Mouse (Mus musculus): ENCODE measurements around the gene Prmt2.

Prmt2 gene

DNA sequence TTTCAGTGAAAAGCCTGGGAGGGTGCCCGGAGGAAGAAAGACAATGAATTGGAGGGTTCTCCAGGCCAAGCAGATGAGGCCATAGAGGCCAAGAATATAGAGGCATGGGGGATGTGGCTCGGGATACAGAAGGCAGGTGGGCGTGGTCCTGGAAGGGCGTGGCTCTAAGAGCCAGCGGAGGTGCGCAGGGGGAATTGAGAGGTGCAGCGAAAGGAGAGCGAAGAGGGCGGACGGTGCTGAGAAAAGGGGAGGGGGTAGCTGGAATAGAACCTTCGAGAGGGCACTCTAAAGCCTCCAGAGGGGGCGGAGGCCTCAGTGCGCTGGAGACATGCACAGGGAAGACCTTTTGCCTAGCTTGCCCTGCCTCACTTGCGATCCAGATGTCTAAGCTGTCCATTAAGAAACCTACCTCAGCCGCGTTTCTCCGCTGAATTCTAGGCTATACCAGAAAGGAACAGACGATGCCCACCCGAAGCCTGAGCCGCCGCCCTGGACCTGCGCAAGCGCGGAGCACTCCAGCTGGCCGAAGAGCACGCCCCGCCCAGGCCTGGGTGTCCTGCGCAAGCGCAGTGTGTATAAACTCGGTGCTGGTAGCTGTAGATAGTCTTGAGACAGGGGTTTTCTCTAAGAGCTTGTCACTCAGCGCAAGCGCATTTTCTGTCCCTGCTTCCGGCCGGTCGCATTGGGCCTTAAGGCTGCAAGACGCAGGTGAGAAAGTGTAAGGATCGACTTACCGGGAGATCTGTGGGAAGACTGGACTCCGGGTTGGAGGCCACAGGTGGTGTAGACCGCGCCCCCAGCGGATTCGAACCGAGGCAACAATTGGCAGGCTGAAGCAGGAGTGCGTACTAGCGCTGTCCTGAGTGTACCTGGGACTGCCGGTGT lies at the start of gene Prmt2:
Gene Prmt2, minus strand, starts transcription at position 525 of the 885 bp plus-strand sequence.
- peak; percentile 88 to 94 for DNase-seq

DNA sequence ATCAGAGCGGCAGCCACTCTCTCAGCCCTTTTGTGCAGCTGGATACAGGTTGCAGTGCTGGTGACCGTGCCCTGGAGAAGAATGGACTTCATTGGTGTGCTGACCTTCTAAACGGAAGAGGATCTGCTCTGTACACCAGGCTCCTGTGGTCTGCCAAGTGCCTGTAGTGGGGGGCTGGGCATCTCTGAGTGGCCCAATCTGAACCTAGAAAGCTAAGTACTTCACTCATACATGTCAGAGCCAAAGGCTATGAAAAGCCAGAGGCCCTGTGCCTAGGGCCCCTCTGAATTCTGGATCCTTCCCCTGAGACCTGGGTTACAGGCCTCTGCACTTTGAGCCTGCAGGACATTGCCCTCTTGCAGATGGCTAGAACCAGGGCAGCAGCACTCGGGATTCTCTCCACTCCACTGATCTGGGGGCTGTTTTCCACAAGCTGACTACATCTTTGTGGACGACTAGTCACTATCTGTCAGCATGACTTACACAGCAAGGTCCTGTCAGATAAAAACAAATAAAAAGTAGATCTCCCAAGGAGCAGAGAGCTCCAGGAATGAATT lies 41.0 kb upstream of the Prmt2 start:
- DNase-seq: peak; percentile 60 to 75

DNA sequence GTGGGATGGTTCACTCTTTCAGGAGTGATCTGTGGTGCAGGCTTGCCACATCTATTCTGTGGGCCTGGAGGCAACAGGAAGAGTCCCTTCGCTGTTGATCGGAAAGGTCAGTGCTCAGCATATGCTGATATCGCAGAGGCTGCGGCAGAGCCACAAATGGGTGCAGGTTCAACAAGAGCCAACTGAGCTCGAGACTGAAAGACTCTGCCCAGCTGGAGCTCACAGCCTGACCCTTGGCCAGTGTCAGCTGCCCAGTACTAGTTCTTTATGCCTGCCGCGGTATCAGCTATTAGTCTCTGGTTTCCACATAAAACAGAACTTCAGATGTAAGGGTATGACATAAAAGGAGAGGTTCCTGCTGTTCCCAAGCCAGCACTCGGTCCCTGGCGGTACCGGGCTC lies 37.6 kb upstream of the Prmt2 start:
- peak; percentile 57 to 63 for DNase-seq

DNA sequence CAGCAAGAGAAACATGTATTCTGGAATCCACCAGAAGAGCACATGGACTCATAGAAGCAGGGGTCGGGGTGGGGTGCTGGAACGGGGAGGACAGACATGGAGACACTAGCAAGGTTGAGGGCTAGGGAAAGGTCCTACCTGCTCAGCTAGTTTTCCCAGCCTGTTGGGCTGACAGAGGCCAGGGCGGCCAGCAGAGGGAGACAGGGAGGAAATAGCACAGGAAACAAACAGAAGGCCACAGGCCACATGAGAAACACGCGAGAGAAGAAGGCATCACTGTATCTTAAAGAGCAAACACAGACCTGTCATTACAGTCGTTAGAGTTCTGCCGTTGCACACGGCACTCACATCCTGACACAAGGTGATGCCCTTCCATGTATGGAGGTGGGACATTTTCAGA lies 33.6 kb upstream of the Prmt2 start:
- peak; percentile 41 to 78 for DNase-seq

DNA sequence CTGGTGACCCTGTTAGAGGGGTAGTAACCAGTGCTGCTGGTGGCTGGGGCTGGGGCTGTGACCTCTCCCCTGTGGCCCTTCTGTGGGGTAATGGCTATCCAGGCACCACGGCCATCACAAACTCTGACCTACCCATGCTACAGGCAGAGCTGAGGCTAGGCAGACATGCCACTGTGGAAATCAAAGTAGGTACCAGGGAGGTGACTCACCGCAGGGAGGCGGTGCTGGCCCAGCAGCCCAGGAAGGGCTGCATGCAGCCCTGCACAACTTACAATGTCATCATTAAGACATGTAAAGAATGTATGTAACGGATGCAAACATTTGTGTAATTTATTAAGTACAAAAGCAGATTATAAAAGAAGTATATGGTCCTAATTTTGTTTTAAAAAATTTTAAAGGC lies 24.8 kb upstream of the Prmt2 start:
- no peak for DNase-seq

DNA sequence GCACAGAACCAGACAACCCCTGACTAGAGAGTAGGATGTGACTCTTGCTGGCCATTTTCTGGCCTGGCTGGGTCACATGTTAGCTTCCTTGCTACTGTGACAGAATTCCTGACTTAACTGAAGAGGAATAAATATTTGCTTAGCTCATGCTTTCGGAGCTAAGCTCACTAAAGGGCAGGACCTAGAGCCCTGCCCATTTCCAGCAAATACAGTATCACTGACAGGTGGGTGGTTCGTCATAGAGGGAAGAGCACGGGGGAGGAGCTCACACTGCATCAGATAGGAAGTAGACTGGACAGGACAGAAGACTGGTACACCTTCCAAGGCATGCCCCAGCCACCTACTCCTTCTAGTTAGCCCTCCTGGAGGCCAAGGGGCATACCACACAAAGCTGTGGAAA lies 23.8 kb upstream of the Prmt2 start:
- no peak for DNase-seq

DNA sequence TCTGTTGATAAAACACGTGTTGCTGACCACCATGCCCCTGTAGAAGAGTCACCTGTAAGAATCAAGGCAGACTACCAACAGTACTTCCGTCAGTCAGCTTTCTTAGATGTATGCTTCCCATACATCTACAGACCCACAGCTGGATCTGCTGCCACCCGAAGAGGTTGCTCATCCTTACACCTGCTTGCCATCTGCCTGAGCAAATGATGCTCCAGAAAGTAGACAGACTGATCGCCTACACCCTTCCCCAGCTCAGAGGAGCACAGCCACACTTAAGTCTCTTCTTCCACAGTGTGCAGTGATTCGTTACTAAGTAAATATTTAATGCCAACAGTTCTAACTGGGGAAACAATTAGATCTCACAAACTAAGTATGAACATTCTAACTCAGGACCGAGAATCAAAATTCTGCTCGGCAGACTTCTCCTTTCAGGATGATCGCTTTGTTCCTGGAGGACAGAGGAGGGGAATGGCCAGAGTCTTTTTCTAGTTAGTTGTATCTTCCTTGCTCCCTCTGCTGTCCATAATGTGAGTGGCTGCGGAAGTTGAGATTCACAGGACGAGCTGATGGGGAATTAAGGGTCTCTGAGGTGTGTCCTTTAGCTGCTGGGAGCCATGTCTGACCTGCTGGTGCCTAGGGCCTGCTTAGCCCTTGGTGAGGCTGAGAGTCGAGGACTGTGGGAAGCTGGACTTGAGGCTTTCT lies 22.8 kb upstream of the Prmt2 start:
- DNase-seq: peak in 1 of 2 experiments; percentile 30

DNA sequence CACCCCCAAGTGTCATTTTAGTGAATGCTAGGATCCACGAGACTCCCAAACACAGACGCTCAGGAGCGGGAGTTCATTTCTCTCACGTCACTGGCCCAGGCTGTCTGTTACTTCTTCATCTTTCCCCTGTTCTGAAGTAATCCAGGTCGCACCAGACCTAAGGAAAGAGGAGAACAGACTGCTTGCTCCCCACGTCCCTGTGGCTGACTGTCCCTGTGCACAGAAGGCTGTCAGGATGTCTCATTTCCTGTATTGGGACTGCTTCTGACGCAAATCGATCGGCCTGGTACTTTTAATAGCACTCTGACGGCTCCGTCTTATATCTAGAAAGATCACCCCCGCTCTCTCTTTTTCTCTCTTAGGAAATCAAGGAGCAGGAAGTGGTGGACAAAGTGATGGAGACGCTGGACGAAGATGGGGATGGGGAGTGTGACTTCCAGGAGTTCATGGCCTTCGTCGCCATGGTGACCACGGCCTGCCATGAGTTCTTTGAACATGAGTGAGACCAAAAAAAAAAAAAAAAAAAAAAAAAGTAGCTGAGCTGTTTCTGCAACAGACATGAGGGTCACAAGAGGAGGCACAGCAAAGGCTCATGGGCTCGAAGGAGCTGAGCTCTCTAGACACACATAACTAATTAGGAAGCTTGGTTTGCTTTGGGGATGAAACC lies 22.0 kb upstream of the Prmt2 start:
- DNase-seq: no peak

DNA sequence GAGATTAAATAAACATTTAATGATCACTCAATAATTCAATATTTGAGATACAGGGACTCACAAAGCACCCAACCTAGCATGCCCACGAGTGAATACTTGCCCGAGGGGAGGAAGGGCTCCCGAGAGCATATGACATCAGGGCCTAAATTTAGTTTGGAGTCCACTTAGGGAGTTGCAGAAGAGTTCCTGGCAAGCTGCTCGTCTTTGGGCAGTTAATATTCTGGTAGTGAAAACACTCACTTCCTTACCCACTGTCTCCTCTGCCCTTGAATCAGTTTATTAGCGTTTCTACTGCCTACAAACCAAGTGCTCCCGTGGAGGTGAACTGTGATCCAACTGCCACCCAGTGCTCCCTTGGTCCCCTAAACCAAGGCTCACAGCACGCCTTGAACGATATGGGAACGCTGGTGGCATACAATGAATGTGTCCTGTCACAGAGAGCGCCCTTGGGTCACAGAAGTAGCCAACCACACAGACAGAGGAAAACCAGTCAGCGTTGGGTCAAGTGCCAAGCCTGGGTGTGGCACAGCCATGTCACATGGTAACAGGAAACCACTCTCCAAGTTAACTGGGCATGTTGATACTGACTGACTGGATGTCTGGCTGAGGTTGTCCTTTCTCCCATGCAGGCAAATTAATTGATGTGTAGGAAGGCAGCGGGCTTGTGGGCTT lies 20.2 kb upstream of the Prmt2 start:
- peak; percentile 55 to 64 for DNase-seq

DNA sequence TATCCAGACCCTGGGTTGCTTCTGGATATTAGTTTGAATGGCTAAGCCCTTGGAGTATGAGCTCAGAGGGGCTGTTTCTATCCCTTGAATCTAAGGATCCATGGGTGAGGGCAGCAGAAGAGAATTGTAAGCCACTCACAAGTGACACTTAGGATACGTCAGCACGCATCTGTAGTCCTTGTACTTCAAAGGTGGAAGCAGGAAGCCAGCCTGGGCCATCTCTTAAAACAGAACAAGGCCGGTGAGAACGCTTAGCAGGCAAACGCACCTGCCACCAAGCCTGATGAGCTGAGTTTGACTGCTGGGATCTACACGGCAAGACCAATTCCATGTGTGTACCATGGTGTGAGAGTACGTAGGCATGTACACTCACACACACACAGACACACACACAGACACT lies 19.6 kb upstream of the Prmt2 start:
- DNase-seq: no peak

DNA sequence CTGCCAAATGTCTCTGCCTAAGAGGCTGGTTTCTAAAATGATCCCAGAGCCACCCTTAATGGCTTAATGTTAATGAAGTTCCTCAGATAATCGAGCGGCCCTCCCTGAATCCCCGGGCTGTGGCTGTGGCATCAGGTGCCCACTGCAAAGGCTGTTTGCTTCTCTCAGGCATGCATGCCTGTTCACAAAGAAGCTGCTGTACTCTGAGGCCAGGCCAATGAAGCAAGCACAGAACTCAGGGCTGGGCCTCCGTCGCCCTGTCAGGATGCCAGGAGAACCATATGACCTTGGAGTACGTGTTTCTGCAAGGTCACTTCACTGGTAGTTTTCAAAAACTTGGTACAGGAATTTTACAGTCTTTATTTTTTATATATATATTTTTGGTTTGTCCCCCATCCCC lies 18.0 kb upstream of the Prmt2 start:
- DNase-seq: peak in 1 of 2 experiments; percentile 43

DNA sequence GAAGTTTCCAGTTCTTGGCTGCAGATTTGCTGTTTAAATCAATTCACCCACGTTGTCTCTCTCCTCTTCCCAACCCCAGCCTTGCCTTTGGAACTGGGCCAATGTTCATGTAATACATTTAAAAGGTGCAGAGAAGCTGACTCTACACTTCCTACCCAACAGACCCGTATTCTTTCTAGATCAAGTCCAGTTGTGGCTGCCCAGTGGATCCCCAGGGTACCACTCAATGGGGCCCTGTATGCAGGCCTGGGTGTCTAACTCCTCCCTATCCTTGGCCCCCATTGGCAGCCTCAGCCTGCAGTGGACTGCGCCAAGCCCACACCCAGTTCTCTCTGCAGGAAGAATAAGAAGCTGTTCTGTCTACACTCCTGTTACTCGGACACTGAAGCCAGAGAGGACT lies 15.9 kb upstream of the Prmt2 start, which contains the start of gene S100b:
Gene S100b, plus strand, starts transcription at position 318 of the 400 bp plus-strand sequence.
- peak in 1 of 2 experiments; percentile 35 for DNase-seq

DNA sequence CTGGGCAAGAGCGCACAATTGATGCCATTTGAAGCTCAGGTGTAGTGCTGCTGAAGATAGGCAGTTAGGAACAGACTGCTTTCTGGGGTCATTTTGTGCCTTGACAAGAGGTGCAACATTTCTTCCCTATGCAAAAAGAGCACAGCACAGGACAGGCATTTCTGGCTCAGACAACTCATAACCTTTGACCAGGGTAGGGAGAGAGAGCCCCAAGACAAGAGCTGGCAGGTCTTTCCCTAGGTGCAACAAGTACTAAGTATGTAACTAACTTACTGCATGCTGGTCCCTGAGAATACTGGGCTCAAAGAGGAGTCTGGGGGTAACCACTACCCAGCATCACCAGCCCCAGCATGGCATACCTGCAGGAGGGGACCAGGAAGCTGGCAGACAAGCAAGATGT lies 15.4 kb upstream of the Prmt2 start:
- DNase-seq: peak; percentile 30 to 37

DNA sequence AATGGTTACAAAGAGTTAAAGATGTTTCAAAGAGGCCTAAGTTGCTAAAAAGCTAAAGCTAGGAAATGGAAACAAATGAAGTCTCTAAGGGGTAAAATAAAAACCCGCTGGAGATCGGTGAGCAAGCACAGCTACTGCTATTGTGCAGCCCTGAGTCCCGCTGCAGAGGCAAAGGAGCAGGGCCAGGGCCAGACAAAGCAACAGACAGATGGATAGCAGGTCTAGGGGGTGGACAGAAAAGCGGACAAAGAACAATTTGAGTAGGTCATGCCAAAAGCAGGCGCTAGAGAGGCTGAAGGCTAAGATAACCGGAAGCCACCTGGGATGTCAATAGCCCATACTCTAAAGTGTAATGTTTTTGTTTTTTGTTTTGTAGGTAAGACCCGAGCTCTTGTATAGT lies 13.2 kb upstream of the Prmt2 start:
- DNase-seq: no peak

DNA sequence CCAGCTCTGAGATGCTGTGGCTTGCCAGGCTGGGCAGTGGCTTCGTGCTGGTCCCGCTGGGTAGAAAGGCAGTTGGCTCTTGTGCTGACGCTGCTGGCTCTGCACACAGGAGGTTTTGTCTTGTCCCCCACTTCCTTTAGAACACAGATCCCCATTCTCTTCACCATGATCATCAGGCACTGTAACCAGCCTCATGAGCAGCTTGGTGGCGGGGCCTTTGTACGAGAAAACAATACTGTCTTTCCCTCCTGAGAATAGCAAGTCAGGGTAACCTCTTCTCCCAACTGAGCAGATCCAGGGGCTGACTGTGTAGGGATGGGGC lies 10.9 kb upstream of the Prmt2 start:
- no peak for DNase-seq

DNA sequence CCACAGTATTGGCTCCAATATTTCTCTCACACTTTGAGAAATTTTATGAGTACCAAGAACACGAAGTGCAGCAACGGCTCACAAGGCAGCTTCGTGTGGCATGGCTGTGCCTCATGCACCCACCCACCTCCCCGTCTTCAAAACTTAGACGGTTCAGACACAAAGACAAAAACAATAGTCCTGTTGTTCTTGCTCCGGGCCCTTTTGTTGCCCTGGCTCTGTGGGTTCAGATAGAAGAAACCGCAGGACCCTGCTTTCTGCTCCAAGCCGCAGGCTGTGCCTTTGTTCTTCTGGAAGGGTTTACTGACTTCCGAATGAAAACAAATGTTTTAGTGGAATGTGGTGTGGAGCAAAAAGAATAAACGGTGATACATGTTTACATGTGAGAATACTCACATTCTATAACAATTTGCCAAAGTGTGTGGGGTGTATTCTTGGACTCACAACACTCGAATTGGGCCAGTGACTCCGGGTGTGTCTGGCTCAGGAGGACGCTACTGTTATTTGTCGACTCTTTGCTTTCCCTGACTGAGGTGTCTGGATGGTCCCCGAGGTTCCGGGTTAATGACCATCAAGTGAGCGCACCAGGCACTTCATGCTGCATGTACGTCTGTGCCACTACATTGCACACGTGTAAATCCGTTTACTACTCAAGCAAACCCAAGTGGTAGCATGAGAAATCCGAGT lies 10.4 kb upstream of the Prmt2 start:
- no peak for DNase-seq

DNA sequence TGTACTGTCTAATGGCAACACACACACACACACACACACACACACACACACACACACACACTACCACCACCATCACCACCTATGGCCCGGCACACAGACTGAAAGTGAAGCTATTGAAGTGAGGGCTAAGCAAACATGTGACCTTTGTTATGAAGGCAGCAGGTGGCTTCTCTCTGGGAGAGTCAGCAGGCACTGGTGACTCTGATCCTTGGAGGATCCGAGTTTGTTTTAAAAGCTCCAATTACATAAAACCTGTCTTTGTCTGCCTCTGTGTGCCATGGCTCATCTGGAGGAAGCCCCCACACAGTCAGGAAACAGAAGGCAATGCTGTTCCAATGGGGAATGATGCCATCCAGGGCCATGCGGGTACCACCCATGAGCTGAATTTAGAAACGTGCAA lies 8.9 kb upstream of the Prmt2 start:
- DNase-seq: no peak

DNA sequence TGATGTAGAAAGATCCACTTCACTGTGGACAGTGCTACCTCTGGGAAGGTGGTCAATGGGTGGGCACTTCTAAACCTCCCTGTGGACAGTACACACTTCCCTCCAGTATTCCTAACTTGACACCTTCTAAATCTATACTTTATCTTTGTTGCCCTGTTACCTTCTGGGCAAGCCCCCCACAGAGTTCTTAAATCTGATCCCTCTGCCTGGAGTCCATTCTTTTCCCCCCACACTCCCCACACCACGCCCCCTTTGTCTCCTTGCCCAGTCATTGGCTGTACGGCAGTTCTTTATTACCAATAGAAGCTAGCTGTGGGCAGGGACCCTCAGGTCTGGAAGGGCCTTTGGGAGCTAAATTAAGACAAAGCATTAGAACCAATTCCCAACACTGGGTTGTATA lies 7.4 kb upstream of the Prmt2 start:
- DNase-seq: no peak

DNA sequence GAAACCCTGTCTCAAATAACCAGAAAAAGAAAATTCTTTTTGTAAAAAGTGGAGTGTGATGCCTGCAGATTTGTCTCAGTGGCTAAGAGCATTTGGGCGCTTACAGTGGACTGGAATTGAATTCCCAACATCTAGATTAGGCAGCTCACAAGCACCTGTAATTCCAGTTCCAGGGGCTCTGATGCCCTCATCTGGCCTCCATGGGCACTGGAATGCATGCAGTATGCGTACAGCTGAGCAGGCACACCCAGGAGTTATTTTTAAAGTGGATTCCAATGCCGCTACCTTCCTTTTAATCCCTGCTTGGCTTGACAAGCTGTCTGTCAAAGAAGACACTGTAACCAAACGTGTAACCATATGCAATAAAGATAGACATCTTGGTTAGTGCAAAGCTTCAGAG lies 1.7 kb upstream of the Prmt2 start:
- no peak for DNase-seq

DNA sequence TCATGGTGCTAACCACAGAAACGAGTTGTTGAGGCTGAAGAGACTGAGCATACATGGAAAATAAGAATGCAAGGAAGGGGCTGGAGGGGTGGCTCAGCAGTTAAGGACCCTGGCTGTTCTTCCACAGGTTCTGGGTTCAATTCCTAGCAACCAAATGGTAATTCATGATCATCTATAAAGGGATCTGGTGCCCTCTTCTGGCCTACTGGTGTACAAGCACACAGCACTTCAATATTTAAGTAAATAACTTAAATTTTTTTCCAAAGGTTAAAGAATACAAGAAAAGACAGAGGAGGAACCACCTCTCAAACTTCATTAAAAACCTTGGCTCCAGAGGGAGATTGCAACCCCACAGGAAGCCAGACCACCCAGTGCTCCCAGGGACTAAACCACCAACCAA lies 8.0 kb downstream of the Prmt2 start:
- DNase-seq: peak in 1 of 2 experiments; percentile 23

DNA sequence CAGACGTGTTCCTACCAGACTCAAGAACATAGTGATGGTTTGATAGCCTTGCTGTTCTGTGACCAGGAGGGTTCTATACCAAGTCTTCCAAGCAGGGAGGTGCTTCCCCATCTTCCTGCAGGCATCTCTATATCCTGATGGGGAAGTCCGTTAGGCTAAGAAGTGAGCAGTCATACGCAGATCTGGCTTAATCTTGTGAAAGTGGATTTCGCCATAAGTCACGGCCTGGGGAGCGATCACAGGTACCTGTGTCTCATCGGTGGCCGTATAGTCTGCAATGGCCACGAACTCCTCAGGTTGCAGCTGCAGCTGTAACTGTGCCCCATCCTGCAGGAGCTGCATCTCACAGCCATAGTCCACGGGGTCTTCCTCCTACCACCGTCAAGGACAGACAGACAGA lies 11.7 kb downstream of the Prmt2 start:
- DNase-seq: no peak

DNA sequence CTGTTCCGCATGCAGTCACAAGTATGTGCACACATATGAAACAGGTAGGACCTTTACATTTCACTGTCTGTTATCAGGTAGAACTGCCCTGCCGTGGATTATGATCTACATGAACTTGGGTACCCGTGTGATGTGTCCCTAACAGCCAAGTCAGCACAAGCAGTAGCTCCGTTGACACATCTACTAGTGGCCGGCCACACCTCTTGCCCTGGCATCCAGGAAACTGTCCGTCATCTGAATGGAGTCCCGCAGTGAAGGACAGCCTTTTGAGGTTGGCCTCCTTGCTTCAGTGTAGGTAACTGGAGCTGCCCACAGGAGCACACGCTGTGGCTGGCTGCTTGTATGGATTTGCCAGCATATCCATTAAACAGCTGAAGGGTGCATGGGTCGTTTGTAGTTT lies 19.4 kb downstream of the Prmt2 start:
- no peak for DNase-seq

All from kidney, postnatal 36 days (tissue).